Mouse (Mus musculus): ENCODE results near the gene Sema5a. TPM values are rescaled to one million over a fixed set of nuclear protein-coding genes. Genes with fewer than 3 reads are reported as not detected.

Gene Sema5a
- total and polyA plus RNA-seq, 2 experiments from 2014 or later: 8.8 to 40.0 TPM

GRCm38 (mm10) chr15:32656017-32656416, 411.4 kb downstream of the Sema5a start:
- Histone ChIP-seq H3K4me3 (ENCODE audit: low read length) (no peak overlapping the region), H3K27me3 (ENCODE audit: insufficient read depth, low read length) (no peaks in the 10 kb centered on the region), H3K27ac (no peak overlapping the region), H3K36me3 (ENCODE audit: insufficient read depth, low read length) (no peaks in the 10 kb centered on the region), H3K4me2 (ENCODE audit: low read depth, low read length) (no peak overlapping the region), H3K4me1 (ENCODE audit: insufficient read depth, low read length) (no peaks in the 10 kb centered on the region), H3K9ac (replicated peaks; ENCODE audit: low read length) (no peak overlapping the region), H3K9me3 (ENCODE audit: low read length) (no peaks in the 10 kb centered on the region)
- no peak for ATAC-seq
- TF ChIP-seq CTCF (IDR thresholded peaks at IDR 0.05; ENCODE audit: low read depth): no peak
- no peak for DNase-seq (ENCODE audit: low spot score)
- 56% methylated on average over 4 of the region's 4 CpGs for whole genome bisulfite sequencing

GRCm38 (mm10) chr15:32676446-32676845, 431.8 kb downstream of the Sema5a start:
- 81% methylated on average over 1 of the region's 1 CpGs for WGBS
- Histone ChIP-seq H3K9ac (replicated peaks; ENCODE audit: low read length) (no peak overlapping the region), H3K36me3 (ENCODE audit: insufficient read depth, low read length) (no peaks in the 10 kb centered on the region), H3K4me2 (ENCODE audit: low read depth, low read length) (no peak overlapping the region), H3K27me3 (ENCODE audit: insufficient read depth, low read length) (no peaks in the 10 kb centered on the region), H3K9me3 (ENCODE audit: low read length) (no peaks in the 10 kb centered on the region), H3K4me1 (ENCODE audit: insufficient read depth, low read length) (no peaks in the 10 kb centered on the region), H3K4me3 (ENCODE audit: low read length) (no peak overlapping the region), H3K27ac (no peak overlapping the region)
- DNase-seq (ENCODE audit: low spot score) (no peak), ATAC-seq (no peak)
- no peak for TF ChIP-seq CTCF (IDR thresholded peaks at IDR 0.05; ENCODE audit: low read depth)

GRCm38 (mm10) chr15:32685152-32685551, 440.5 kb downstream of the Sema5a start:
- 73% methylated on average over 4 of the region's 4 CpGs for WGBS
- no peak for TF ChIP-seq CTCF (IDR thresholded peaks at IDR 0.05; ENCODE audit: low read depth)
- no peak for DNase-seq (ENCODE audit: low spot score)
- Histone ChIP-seq H3K4me1 (ENCODE audit: insufficient read depth, low read length) (no peaks in the 10 kb centered on the region), H3K27ac (no peak overlapping the region), H3K4me3 (ENCODE audit: low read length) (no peak overlapping the region), H3K36me3 (ENCODE audit: insufficient read depth, low read length) (no peaks in the 10 kb centered on the region), H3K9ac (replicated peaks; ENCODE audit: low read length) (no peak overlapping the region), H3K4me2 (ENCODE audit: low read depth, low read length) (no peak overlapping the region), H3K27me3 (ENCODE audit: insufficient read depth, low read length) (no peaks in the 10 kb centered on the region), H3K9me3 (ENCODE audit: low read length) (no peaks in the 10 kb centered on the region)
- no peak for ATAC-seq

GRCm38 (mm10) chr15:32691021-32691420, 446.4 kb downstream of the Sema5a start:
- H3K4me1 ChIP-seq (ENCODE audit: insufficient read depth, low read length): no peaks in the 10 kb centered on the region
- DNase-seq (ENCODE audit: low spot score) (no peak), ATAC-seq (no peak)
- H3K36me3 ChIP-seq (ENCODE audit: insufficient read depth, low read length): no peaks in the 10 kb centered on the region
- no peak overlapping the region for H3K4me3 ChIP-seq (ENCODE audit: low read length)
- H3K4me2 ChIP-seq (ENCODE audit: low read depth, low read length): no peak overlapping the region
- H3K9me3 ChIP-seq (ENCODE audit: low read length): no peaks in the 10 kb centered on the region
- H3K9ac ChIP-seq (replicated peaks; ENCODE audit: low read length): no peak overlapping the region
- no peak for TF ChIP-seq CTCF (IDR thresholded peaks at IDR 0.05; ENCODE audit: low read depth)
- H3K27ac ChIP-seq: no peak overlapping the region
- H3K27me3 ChIP-seq (ENCODE audit: insufficient read depth, low read length): no peaks in the 10 kb centered on the region

GRCm38 (mm10) chr15:32693006-32693405, 448.4 kb downstream of the Sema5a start:
- H3K4me2 ChIP-seq (ENCODE audit: low read depth, low read length): no peak overlapping the region
- WGBS: 92% methylated on average over 2 of the region's 2 CpGs
- no peaks in the 10 kb centered on the region for H3K4me1 ChIP-seq (ENCODE audit: insufficient read depth, low read length)
- TF ChIP-seq CTCF (IDR thresholded peaks at IDR 0.05; ENCODE audit: low read depth): no peak
- H3K4me3 ChIP-seq (ENCODE audit: low read length): no peak overlapping the region
- H3K9me3 ChIP-seq (ENCODE audit: low read length): no peaks in the 10 kb centered on the region
- H3K27me3 ChIP-seq (ENCODE audit: insufficient read depth, low read length): no peaks in the 10 kb centered on the region
- H3K9ac ChIP-seq (replicated peaks; ENCODE audit: low read length): no peak overlapping the region
- H3K27ac ChIP-seq: no peak overlapping the region
- DNase-seq (ENCODE audit: low spot score) (no peak), ATAC-seq (no peak)
- no peaks in the 10 kb centered on the region for H3K36me3 ChIP-seq (ENCODE audit: insufficient read depth, low read length)

- no peak overlapping the region for H3K9ac ChIP-seq (replicated peaks; ENCODE audit: low read length)
- no peak overlapping the region for H3K4me2 ChIP-seq (ENCODE audit: low read depth, low read length)
- ATAC-seq (no peak), DNase-seq (ENCODE audit: low spot score) (no peak)
- no peak overlapping the region for H3K4me3 ChIP-seq (ENCODE audit: low read length)
- no peaks in the 10 kb centered on the region for H3K27me3 ChIP-seq (ENCODE audit: insufficient read depth, low read length)
- H3K27ac ChIP-seq: no peak overlapping the region
- no peaks in the 10 kb centered on the region for H3K36me3 ChIP-seq (ENCODE audit: insufficient read depth, low read length)
- no peaks in the 10 kb centered on the region for H3K9me3 ChIP-seq (ENCODE audit: low read length)
- TF ChIP-seq CTCF (IDR thresholded peaks at IDR 0.05; ENCODE audit: low read depth): no peak
- H3K4me1 ChIP-seq (ENCODE audit: insufficient read depth, low read length): no peaks in the 10 kb centered on the region
- WGBS: 80% methylated on average over 4 of the region's 4 CpGs
Measured at GRCm38 (mm10) chr15:32717298-32717985, 472.8 kb downstream of the Sema5a start.

- 39% methylated on average over 4 of the region's 4 CpGs for WGBS
- Histone ChIP-seq H3K4me1 (ENCODE audit: insufficient read depth, low read length) (no peaks in the 10 kb centered on the region), H3K9me3 (ENCODE audit: low read length) (no peaks in the 10 kb centered on the region), H3K27me3 (ENCODE audit: insufficient read depth, low read length) (no peaks in the 10 kb centered on the region), H3K4me3 (ENCODE audit: low read length) (no peak overlapping the region), H3K36me3 (ENCODE audit: insufficient read depth, low read length) (no peaks in the 10 kb centered on the region), H3K4me2 (ENCODE audit: low read depth, low read length) (no peak overlapping the region), H3K27ac (no peak overlapping the region), H3K9ac (replicated peaks; ENCODE audit: low read length) (no peak overlapping the region)
- ATAC-seq (peak; percentile 95), DNase-seq (ENCODE audit: low spot score) (peak; percentile 87)
- peak; percentile 94 for TF ChIP-seq CTCF (IDR thresholded peaks at IDR 0.05; ENCODE audit: low read depth)
Measured at GRCm38 (mm10) chr15:32718293-32718963, 473.8 kb downstream of the Sema5a start.

Measured in hindbrain, postnatal 0 days (tissue).